9 mouse cellular contexts compared by ENCODE assay signal in genomic region chr2:150525703-150526207, GRCm38 (mm10). TPM values are rescaled to one million over a fixed set of nuclear protein-coding genes. Genes with fewer than 3 reads are reported as not detected.
A peak's percentile ranks its signal among the peaks of the same experiment; 100 is the strongest.
DNase-seq lines count a peak whose midpoint lies in the region; ATAC-seq and TF ChIP-seq lines count a peak whose summit lies in the region.
"Had no signal": no experiment of that assay in that cellular context is flagged by ENCODE, and none has a peak within 500 bp of the region (broad histone marks: within the 10 kb centered on the region; RNA-seq: fewer than 3 reads in every experiment).

No protein-coding gene starts in this region.

- H3K4me2 ChIP-seq in embryonic facial prominence, embryonic 15.5 days (replicated peaks): peak overlapping the region; percentile 49
- H3K4me2 ChIP-seq in limb, embryonic 15.5 days: peak overlapping the region; percentile 56
- H3K4me2 ChIP-seq in stomach, embryonic 15.5 days: peak overlapping the region; percentile 68

- H3K27me3 ChIP-seq in embryonic facial prominence, embryonic 15.5 days: peaks cover 22% of the 10 kb centered on the region
- H3K27me3 ChIP-seq in limb, embryonic 15.5 days: peaks cover 21% of the 10 kb centered on the region
- peaks cover 14% of the 10 kb centered on the region for H3K27me3 ChIP-seq in stomach, embryonic 15.5 days (replicated peaks)

- peak; percentile 3 for DNase-seq in left cerebral cortex, postnatal 4 days
- DNase-seq in left cerebral cortex, adult 2 months (ENCODE audit: extremely low spot score in 1 of 2, low spot score in 2 of 2): no peak
- no peak for DNase-seq in B cell, adult 2 months
- no peak for DNase-seq in lung, postnatal 36 days
- DNase-seq: kidney, adult 9 months had no signal

- 3% methylated on average over 42 of the region's 42 CpGs for WGBS in embryonic facial prominence, embryonic 15.5 days
- WGBS in limb, embryonic 15.5 days: 1% methylated on average over 42 of the region's 42 CpGs
- WGBS in stomach, embryonic 15.5 days: 3% methylated on average over 42 of the region's 42 CpGs

- 0 out of 2 replicates have a peak, but pooled peaks have one; percentile 19 for ATAC-seq in embryonic facial prominence, embryonic 15.5 days (ENCODE audit: insufficient number of reproducible peaks, low FRiP score, low TSS enrichment, low read depth)
- no peak for ATAC-seq in limb, embryonic 15.5 days (ENCODE audit: insufficient number of reproducible peaks, low FRiP score, low TSS enrichment, low read depth)
- ATAC-seq in stomach, embryonic 15.5 days (ENCODE audit: insufficient read depth, low FRiP score, low read depth): no peak; the same call in 1 of the 2 replicates
- ATAC-seq in activated CD4-positive, CD25-positive, alpha-beta regulatory T cell, adult 4 months: no peak

- no peak for TF ChIP-seq CTCF in left cerebral cortex, adult 2 months (IDR thresholded peaks at IDR 0.05)

- no peak overlapping the region for H3K27ac ChIP-seq in left cerebral cortex, adult 2 months
- no peak overlapping the region for H3K27ac ChIP-seq in embryonic facial prominence, embryonic 15.5 days (replicated peaks)
- no peak overlapping the region for H3K27ac ChIP-seq in limb, embryonic 15.5 days
- H3K27ac ChIP-seq in stomach, embryonic 15.5 days: no peak overlapping the region

- no peak overlapping the region for H3K9ac ChIP-seq in embryonic facial prominence, embryonic 15.5 days
- H3K9ac ChIP-seq in limb, embryonic 15.5 days: no peak overlapping the region
- H3K9ac ChIP-seq in stomach, embryonic 15.5 days: no peak overlapping the region

- intact Hi-C loops in left cerebral cortex, postnatal 4 days (cut with DNase I): no loop called here
- intact Hi-C loops in left cerebral cortex, adult 2 months (cut with DNase I): no loop called here

- no peak overlapping the region for H3K4me3 ChIP-seq in left cerebral cortex, adult 2 months
- H3K4me3 ChIP-seq in embryonic facial prominence, embryonic 15.5 days (replicated peaks): peak overlapping the region; percentile 28
- H3K4me3 ChIP-seq in limb, embryonic 15.5 days: peak overlapping the region; percentile 29
- H3K4me3 ChIP-seq in stomach, embryonic 15.5 days (replicated peaks): peak overlapping the region; percentile 37

- H3K4me1 ChIP-seq in embryonic facial prominence, embryonic 15.5 days: no peaks in the 10 kb centered on the region
- peaks cover 7% of the 10 kb centered on the region for H3K4me1 ChIP-seq in limb, embryonic 15.5 days
- H3K4me1 ChIP-seq in stomach, embryonic 15.5 days: 0 out of 2 replicates have a peak, but pooled peaks cover 3% of the 10 kb centered on the region

- no peaks in the 10 kb centered on the region for H3K36me3 ChIP-seq in embryonic facial prominence, embryonic 15.5 days
- no peaks in the 10 kb centered on the region for H3K36me3 ChIP-seq in limb, embryonic 15.5 days
- H3K36me3 ChIP-seq in stomach, embryonic 15.5 days: no peaks in the 10 kb centered on the region

- no peaks in the 10 kb centered on the region for H3K9me3 ChIP-seq in embryonic facial prominence, embryonic 15.5 days (replicated peaks)
- H3K9me3 ChIP-seq in limb, embryonic 15.5 days: no peaks in the 10 kb centered on the region
- no peaks in the 10 kb centered on the region for H3K9me3 ChIP-seq in stomach, embryonic 15.5 days

RNA-seq across cellular contexts. Expression of gene Zfp345, which starts 40.9 kb away (rescaled TPM):
- total RNA-seq in left cerebral cortex, postnatal 4 days (2021): under 1 TPM; 0.28 to 0.44 TPM
- total RNA-seq in left cerebral cortex, adult 2 months (2021): under 1 TPM in 1 of 2 experiments, not detected in 1; 0.23 TPM
- polyA plus RNA-seq in embryonic facial prominence, embryonic 15.5 days (2015; fragmentation: Nextera tagmentation; extraction: Ambion mirVana): not detected in 2 replicates
- 0.09 TPM in 1 of 2 replicates, not detected in the other for polyA plus RNA-seq in limb, embryonic 15.5 days (2015; fragmentation: Nextera tagmentation; extraction: Ambion mirVana)
- polyA plus RNA-seq in stomach, embryonic 15.5 days (2015; fragmentation: Nextera tagmentation; extraction: Ambion mirVana): 0.08 TPM in 1 of 2 replicates, not detected in the other
- polyA plus RNA-seq in activated CD4-positive, CD25-positive, alpha-beta regulatory T cell, adult 4 months (2017; shearing (Covaris generic)): under 1 TPM; 0.28 to 0.38 TPM

RNA-seq across cellular contexts. Expression of gene Cst7, which starts 44.5 kb away (rescaled TPM):
- total RNA-seq in left cerebral cortex, postnatal 4 days (2021): not detected
- not detected for total RNA-seq in left cerebral cortex, adult 2 months (2021)
- 2.1 and 3.4 TPM in 2 replicates for polyA plus RNA-seq in embryonic facial prominence, embryonic 15.5 days (2015; fragmentation: Nextera tagmentation; extraction: Ambion mirVana)
- 3.6 and 4.3 TPM in 2 replicates for polyA plus RNA-seq in limb, embryonic 15.5 days (2015; fragmentation: Nextera tagmentation; extraction: Ambion mirVana)
- polyA plus RNA-seq in stomach, embryonic 15.5 days (2015; fragmentation: Nextera tagmentation; extraction: Ambion mirVana): 0.89 and 1.2 TPM in 2 replicates
- 100 to 1,000 TPM; 168 to 204 TPM for polyA plus RNA-seq in activated CD4-positive, CD25-positive, alpha-beta regulatory T cell, adult 4 months (2017; shearing (Covaris generic))

Comparison
In these comparisons a context has a peak if more than half of its experiments do, and no peak if none do; other contexts are left out.
1. RNA of gene Cst7, which starts 44.5 kb away (polyA plus RNA-seq): 168 to 204 TPM in activated CD4-positive, CD25-positive, alpha-beta regulatory T cell, adult 4 months; 3.6 to 4.3 TPM in limb, embryonic 15.5 days, 2.1 to 3.4 TPM in embryonic facial prominence, embryonic 15.5 days and 0.89 to 1.2 TPM in stomach, embryonic 15.5 days; every median in the first group is over 10 times any median in the second.
2. Peak in every context shown above with its lines, with median percentiles within 50 percentile points of each other: H3K4me2 ChIP-seq.